Mouse (Mus musculus) MEL (cell line): Measurements from ENCODE around the gene Epha3. TPM values are rescaled to one million over a fixed set of nuclear protein-coding genes. Genes with fewer than 3 reads are reported as not detected.

Source experiments
- DNase-seq: peaks from one replicate; pipeline ENCODE4 v3.0.0; 2011; ENCODE audit warnings: low read depth, low spot score
- H3K27ac ChIP-seq: 2 replicates; pipeline ENCODE4 v1.5.1; 2012; ENCODE audit warnings: low read depth, mild to moderate bottlenecking, control low read depth, low read length, moderate library complexity; ENCODE audit not compliant: control insufficient read depth
- H3K27me3 ChIP-seq, 2 experiments: fragments of 150-350 bp in 1 of 2; sonication (generic) in 1 of 2; 2 replicates each; pipeline ENCODE4 v1.6.1; 2012; ENCODE audit warnings: low read length in 2 of 2, mild to moderate bottlenecking in 2 of 2, improper control_type of control experiment in 1 of 2, moderate library complexity in 1 of 2; ENCODE audit not compliant: insufficient read depth in 2 of 2, control insufficient read depth in 1 of 2
- H3K36me3 ChIP-seq, 2 experiments: 2 replicates each; pipeline ENCODE4 v1.6.1; 2012 to 2014; ENCODE audit warnings: low read length in 2 of 2, improper control_type of control experiment in 1 of 2, inconsistent platforms in 1 of 2, mild to moderate bottlenecking in 1 of 2; ENCODE audit not compliant: insufficient read depth in 2 of 2, control insufficient read depth in 1 of 2
- H3K4me1 ChIP-seq, 2 experiments: fragments of 150-350 bp in 1 of 2; sonication (generic) in 1 of 2; 2 replicates each; pipeline ENCODE4 v1.6.1; 2012; ENCODE audit warnings: low read length in 2 of 2, improper control_type of control experiment in 1 of 2, mild to moderate bottlenecking in 1 of 2; ENCODE audit not compliant: insufficient read depth in 2 of 2, control insufficient read depth in 1 of 2
- H3K4me3 ChIP-seq, 2 experiments: fragments of 150-350 bp in 1 of 2; sonication (generic) in 1 of 2; 2 replicates each; pipeline ENCODE4 v1.5.1; 2012; ENCODE audit warnings: low read depth in 2 of 2, low read length in 2 of 2, mild to moderate bottlenecking in 2 of 2, moderate library complexity in 2 of 2, control low read depth in 1 of 2, improper control_type of control experiment in 1 of 2; ENCODE audit not compliant: control insufficient read depth in 1 of 2, insufficient read depth in 1 of 2
- H3K79me2 ChIP-seq: 2 replicates; pipeline ENCODE4 v1.6.1; 2012; ENCODE audit warnings: mild to moderate bottlenecking, low read length, moderate library complexity; ENCODE audit not compliant: control insufficient read depth, poor library complexity, insufficient read depth
- H3K9ac ChIP-seq: 2 replicates; pipeline ENCODE4 v1.6.1; 2012; ENCODE audit warnings: low read depth, mild to moderate bottlenecking, control low read depth, low read length, moderate library complexity; ENCODE audit not compliant: control insufficient read depth, poor library complexity, severe bottlenecking
- H3K9me3 ChIP-seq: fragments of 150-350 bp; sonication (generic); replicated peaks from 2 replicates; pipeline ENCODE4 v1.6.1; 2012; ENCODE audit warnings: mild to moderate bottlenecking, low read length, improper control_type of control experiment, moderate library complexity; ENCODE audit not compliant: insufficient read depth
- CHD1 ChIP-seq: IDR thresholded peaks from 2 replicates; pipeline ENCODE4 v1.6.1; 2012; ENCODE audit warnings: low read depth, mild to moderate bottlenecking, inconsistent platforms, low read length, improper control_type of control experiment
- ELF1 ChIP-seq: IDR thresholded peaks from 2 replicates; pipeline ENCODE4 v1.6.1; 2014; ENCODE audit warnings: low read depth, mild to moderate bottlenecking, inconsistent platforms, low read length, improper control_type of control experiment, moderate library complexity
- EP300 ChIP-seq, 2 experiments: IDR thresholded peaks; 2 replicates each; pipeline ENCODE4 v1.6.1; 2011; ENCODE audit warnings: improper control_type of control experiment in 2 of 2, low read length in 2 of 2, low read depth in 1 of 2, mild to moderate bottlenecking in 1 of 2
- GATA1 ChIP-seq: IDR thresholded peaks from 2 replicates; pipeline ENCODE4 v1.6.1; 2011; ENCODE audit warnings: low read depth, low read length, improper control_type of control experiment
- JUND ChIP-seq: IDR thresholded peaks from 2 replicates; pipeline ENCODE4 v1.6.1; 2011; ENCODE audit warnings: low read depth, mild to moderate bottlenecking, improper control_type of control experiment, low read length
- KAT2A ChIP-seq: conservative IDR thresholded peaks from 2 replicates; pipeline ENCODE4 v1.6.1; 2012; ENCODE audit warnings: low read depth, low read length, improper control_type of control experiment, inconsistent platforms
- MAFK ChIP-seq: IDR thresholded peaks from 2 replicates; pipeline ENCODE4 v1.6.1; 2011; ENCODE audit warnings: low read depth, mild to moderate bottlenecking, low read length, improper control_type of control experiment, borderline replicate concordance
- MEF2A ChIP-seq: IDR thresholded peaks from 2 replicates; pipeline ENCODE4 v1.6.1; 2014; ENCODE audit warnings: low read depth, mild to moderate bottlenecking, inconsistent platforms, low read length, improper control_type of control experiment; ENCODE audit not compliant: poor library complexity, insufficient replicate concordance, severe bottlenecking; ENCODE audit errors: extremely low read depth
- MXI1 ChIP-seq: IDR thresholded peaks from 2 replicates; pipeline ENCODE4 v1.6.1; 2011; ENCODE audit warnings: mild to moderate bottlenecking, low read depth, low read length, improper control_type of control experiment
- MYB ChIP-seq: IDR thresholded peaks from 2 replicates; pipeline ENCODE4 v1.6.1; 2011; ENCODE audit warnings: mild to moderate bottlenecking, low read depth, low read length, improper control_type of control experiment
- NELFE ChIP-seq: IDR thresholded peaks from 2 replicates; pipeline ENCODE4 v1.6.1; 2011; ENCODE audit warnings: low read depth, low read length, improper control_type of control experiment
- NRF1 ChIP-seq: IDR thresholded peaks from 2 replicates; pipeline ENCODE4 v1.6.1; 2014; ENCODE audit warnings: low read depth, mild to moderate bottlenecking, inconsistent platforms, low read length, improper control_type of control experiment, moderate library complexity; ENCODE audit not compliant: poor library complexity, insufficient read depth, severe bottlenecking
- RCOR1 ChIP-seq: IDR thresholded peaks from 2 replicates; pipeline ENCODE4 v1.6.1; 2012; ENCODE audit warnings: low read depth, mild to moderate bottlenecking, inconsistent platforms, low read length, improper control_type of control experiment
- TAL1 ChIP-seq: IDR thresholded peaks from 2 replicates; pipeline ENCODE4 v1.6.1; 2012; ENCODE audit warnings: mild to moderate bottlenecking, inconsistent platforms, low read length, moderate library complexity, mixed read lengths
- TBP ChIP-seq: IDR thresholded peaks from 2 replicates; pipeline ENCODE4 v1.8.0; 2011; ENCODE audit warnings: low read depth, low read length, improper control_type of control experiment
- USF1 ChIP-seq: IDR thresholded peaks from 2 replicates; pipeline ENCODE4 v1.6.1; 2014; ENCODE audit warnings: low read depth, mild to moderate bottlenecking, inconsistent platforms, low read length, improper control_type of control experiment, moderate library complexity
- USF2 ChIP-seq, 2 experiments: IDR thresholded peaks; 2 replicates each; pipeline ENCODE4 v1.6.1; 2011 to 2012; ENCODE audit warnings: improper control_type of control experiment in 2 of 2, low read length in 2 of 2, borderline replicate concordance in 1 of 2, inconsistent platforms in 1 of 2, low read depth in 1 of 2, mild to moderate bottlenecking in 1 of 2; ENCODE audit not compliant: insufficient read depth in 1 of 2
- ZMIZ1 ChIP-seq: IDR thresholded peaks from 2 replicates; pipeline ENCODE4 v1.6.1; 2012; ENCODE audit warnings: low read depth, mild to moderate bottlenecking, inconsistent platforms, low read length, improper control_type of control experiment, moderate library complexity
- ZNF384 ChIP-seq: IDR thresholded peaks from 2 replicates; pipeline ENCODE4 v1.6.1; 2012; ENCODE audit warnings: low read depth, mild to moderate bottlenecking, inconsistent platforms, low read length, improper control_type of control experiment
- polyA plus RNA-seq, 2 experiments: library from polyadenylated mRNA; stranded (reverse) in 1 of 2; unstranded in 1 of 2; fragments of >175 nt in 1 of 2; fragments of >200 nt in 1 of 2; gene quantifications; 2 replicates each; pipeline versions ENCODE4 v1.2.1 to v1.2.4; 2012; ENCODE audit warnings: low replicate concordance in 2 of 2, low read depth in 1 of 2; ENCODE audit not compliant: insufficient read length in 2 of 2, insufficient read depth in 1 of 2, missing spikeins in 1 of 2
- total RNA-seq: library from RNA; depleted of rRNA; stranded (reverse); fragments of 300-350 nt; gene quantifications from 2 replicates; pipeline ENCODE4 v1.2.3, GENCODE M21; 2012

Gene Epha3
- total and polyA plus RNA-seq, 3 experiments: not detected

- Histone ChIP-seq H3K36me3 (no peaks in the 10 kb centered on the region), H3K4me1 (no peaks in the 10 kb centered on the region), H3K4me3 (no peak overlapping the region), H3K9me3 (no peaks in the 10 kb centered on the region), H3K79me2 (no peaks in the 10 kb centered on the region), H3K9ac (no peak overlapping the region), H3K27me3 (no peaks in the 10 kb centered on the region), H3K27ac (no peak overlapping the region)
- no peak for DNase-seq
- no peak for TF ChIP-seq USF2 (IDR thresholded peaks at IDR 0.05; ENCODE audit: borderline replicate concordance in 1 of 2, insufficient read depth in 1 of 2, low read depth in 1 of 2, low read length in 2 of 2)
- TF ChIP-seq MAFK: no peak
- no peak for TF ChIP-seq KAT2A
- no peak for TF ChIP-seq RCOR1
- TF ChIP-seq MEF2A: no peak
- TF ChIP-seq USF1: no peak
- no peak for TF ChIP-seq TAL1
- no peak for TF ChIP-seq JUND
- TF ChIP-seq ZNF384: no peak
- no peak for TF ChIP-seq CHD1
- no peak for TF ChIP-seq TBP
- no peak for TF ChIP-seq ELF1
- no peak for TF ChIP-seq GATA1
- TF ChIP-seq ZMIZ1: no peak
- TF ChIP-seq NRF1: no peak
- no peak for TF ChIP-seq MXI1
- no peak for TF ChIP-seq MYB
Measured at GRCm38 (mm10) chr16:63808991-63809390, 55.0 kb downstream of the Epha3 start.

GRCm38 (mm10) chr16:63806437-63807129 is 57.4 kb downstream of the Epha3 start:
- Histone ChIP-seq H3K36me3 (no peaks in the 10 kb centered on the region), H3K9ac (no peak overlapping the region), H3K9me3 (no peaks in the 10 kb centered on the region), H3K79me2 (no peaks in the 10 kb centered on the region), H3K4me1 (no peaks in the 10 kb centered on the region), H3K27ac (no peak overlapping the region), H3K27me3 (no peaks in the 10 kb centered on the region), H3K4me3 (no peak overlapping the region)
- TF ChIP-seq EP300 (IDR thresholded peaks at IDR 0.05; ENCODE audit: low read depth in 1 of 2, low read length in 2 of 2): no peak
- TF ChIP-seq USF2 (IDR thresholded peaks at IDR 0.05; ENCODE audit: borderline replicate concordance in 1 of 2, insufficient read depth in 1 of 2, low read depth in 1 of 2, low read length in 2 of 2): no peak
- TF ChIP-seq NELFE: no peak
- no peak for TF ChIP-seq USF1
- no peak for DNase-seq
